Mouse (Mus musculus) stomach, postnatal 0 days (tissue): Measurements from ENCODE around the gene Bckdk. TPM values are rescaled to one million over a fixed set of nuclear protein-coding genes. Genes with fewer than 3 reads are reported as not detected.

Source experiments
- ATAC-seq: fragments of 200-750 bp; cut with Nextera tagmentation; 2 replicates; pipeline ENCODE4 v1.8.0; 2017; ENCODE audit not compliant: low FRiP score, low TSS enrichment
- DNase-seq: peaks from one replicate; pipeline ENCODE4 v3.0.0-alpha.2; 2016; ENCODE audit warnings: low spot score
- H3K27ac ChIP-seq: fragments of 300-500 bp; sonication (generic); replicated peaks from 2 replicates; pipeline ENCODE4 v1.5.1; 2014; ENCODE audit warnings: mild to moderate bottlenecking, control low read depth
- H3K27me3 ChIP-seq: fragments of 300-500 bp; sonication (generic); 2 replicates; pipeline ENCODE4 v1.6.1; 2014; ENCODE audit warnings: low read length; ENCODE audit not compliant: control insufficient read depth, insufficient read depth
- H3K36me3 ChIP-seq: fragments of 300-500 bp; sonication (generic); 2 replicates; pipeline ENCODE4 v1.6.1; 2014; ENCODE audit warnings: low read length, mixed read lengths; ENCODE audit not compliant: control insufficient read depth, insufficient read depth
- H3K4me1 ChIP-seq: fragments of 300-500 bp; sonication (generic); replicated peaks from 2 replicates; pipeline ENCODE4 v1.6.1; 2014; ENCODE audit warnings: antibody characterized with exemption; ENCODE audit not compliant: control insufficient read depth, insufficient read depth
- H3K4me2 ChIP-seq: fragments of 300-500 bp; sonication (generic); replicated peaks from 2 replicates; pipeline ENCODE4 v1.6.1; 2014; ENCODE audit warnings: low read depth, mild to moderate bottlenecking, control low read depth, moderate library complexity
- H3K4me3 ChIP-seq: fragments of 300-500 bp; sonication (generic); 2 replicates; pipeline ENCODE4 v1.5.1; 2014; ENCODE audit warnings: low read depth, low read length, control low read depth
- H3K9ac ChIP-seq: fragments of 300-500 bp; sonication (generic); 2 replicates; pipeline ENCODE4 v1.6.1; 2014; ENCODE audit warnings: mild to moderate bottlenecking, low read length, control low read depth, mixed read lengths
- H3K9me3 ChIP-seq: fragments of 300-500 bp; sonication (generic); 2 replicates; pipeline ENCODE4 v1.6.1; 2016; ENCODE audit warnings: low read length; ENCODE audit not compliant: control insufficient read depth
- CTCF ChIP-seq: IDR thresholded peaks from 2 replicates; pipeline ENCODE4 v1.5.1; 2016; ENCODE audit warnings: antibody characterized with exemption, low read depth, mild to moderate bottlenecking, moderate library complexity
- EP300 ChIP-seq: optimal IDR thresholded peaks from 2 replicates; pipeline ENCODE3; 2016; ENCODE audit warnings: antibody characterized with exemption
- WGBS: fragments of 180-500 bp; shearing (Covaris S2); extraction: QIAGEN DNeasy Blood & Tissue Kit; methylation state at CpG from one replicate; pipeline ENCODE4 v1.1.7; 2014; 5-methylcytosine and 5-hydroxymethylcytosine counted together
- polyA plus RNA-seq: library from polyadenylated mRNA; unstranded; fragments of >200 nt; fragmentation: Nextera tagmentation; extraction: Ambion mirVana; gene quantifications from 2 replicates; pipeline ENCODE4 v1.2.1, GENCODE M21; 2015

Gene Bckdk
- polyA plus RNA-seq, 1 experiment from 2014 or later, result 102 TPM

GRCm38 (mm10) chr7:127870136-127870821 is 33.6 kb upstream of the Bckdk start:
- H3K27ac ChIP-seq, result no peak overlapping the region
- 75% methylated on average over 5 of the region's 5 CpGs for WGBS
- peaks cover 5% of the 10 kb centered on the region for H3K36me3 ChIP-seq
- no peak for DNase-seq
- no peak overlapping the region for H3K4me3 ChIP-seq
- no peaks in the 10 kb centered on the region for H3K27me3 ChIP-seq
- no peak overlapping the region for H3K9ac ChIP-seq
- no peak overlapping the region for H3K4me2 ChIP-seq
- H3K9me3 ChIP-seq, result no peaks in the 10 kb centered on the region
- ATAC-seq, result no peak
- 0 out of 2 replicates have a peak, but pooled peaks cover 3% of the 10 kb centered on the region for H3K4me1 ChIP-seq
- TF ChIP-seq EP300, result no peak
- TF ChIP-seq CTCF, result peak; percentile 62

- no peaks in the 10 kb centered on the region for H3K9me3 ChIP-seq
- peak overlapping the region; percentile 94 for H3K9ac ChIP-seq
- 0 out of 2 replicates have a peak, but pooled peaks cover 3% of the 10 kb centered on the region for H3K4me1 ChIP-seq
- peaks cover 16% of the 10 kb centered on the region for H3K36me3 ChIP-seq
- H3K4me3 ChIP-seq, result peak overlapping the region; percentile 97
- ATAC-seq, result no peak
- H3K4me2 ChIP-seq, result peak overlapping the region; percentile 68
- H3K27me3 ChIP-seq, result no peaks in the 10 kb centered on the region
- DNase-seq, result no peak
- WGBS, result 3% methylated on average over 20 of the region's 20 CpGs
- peak overlapping the region; percentile 97 for H3K27ac ChIP-seq
- TF ChIP-seq EP300 (no peak), CTCF (no peak)
Observed at GRCm38 (mm10) chr7:127874812-127875626, 28.9 kb upstream of the Bckdk start.

GRCm38 (mm10) chr7:127875627-127876001 is 28.3 kb upstream of the Bckdk start:
- 0 out of 2 replicates have a peak, but pooled peaks cover 3% of the 10 kb centered on the region for H3K4me1 ChIP-seq
- DNase-seq, result peak; percentile 95
- H3K27ac ChIP-seq, result peak overlapping the region; percentile 97
- TF ChIP-seq EP300 (no peak), CTCF (no peak)
- peak overlapping the region; percentile 97 for H3K4me3 ChIP-seq
- peaks cover 18% of the 10 kb centered on the region for H3K36me3 ChIP-seq
- H3K4me2 ChIP-seq, result peak overlapping the region; percentile 68
- no peaks in the 10 kb centered on the region for H3K9me3 ChIP-seq
- H3K27me3 ChIP-seq, result no peaks in the 10 kb centered on the region
- 1% methylated on average over 37 of the region's 43 CpGs for WGBS
- H3K9ac ChIP-seq, result peak overlapping the region; percentile 94
- peak; percentile 90 for ATAC-seq

GRCm38 (mm10) chr7:127876041-127876466 is 27.8 kb upstream of the Bckdk start, which contains the start of gene Zfp646:
TSS of gene Zfp646 (plus strand) at chr7:127876221.
- DNase-seq (peak; percentile 93), ATAC-seq (peak; percentile 89)
- under 1% methylated on average over 40 of the region's 41 CpGs for WGBS
- Histone ChIP-seq H3K27ac (peak within 1 kb of the TSS; percentile 97), H3K4me1 (0 out of 2 replicates have a peak, but pooled peaks cover 3% of the 10 kb centered on the region), H3K9ac (peak within 1 kb of the TSS; percentile 94), H3K4me3 (peak within 1 kb of the TSS; percentile 97), H3K27me3 (no peaks in the 10 kb centered on the region), H3K9me3 (no peaks in the 10 kb centered on the region), H3K4me2 (peak within 1 kb of the TSS; percentile 68), H3K36me3 (peaks cover 22% of the 10 kb centered on the region)
- TF ChIP-seq EP300 (no peak), CTCF (no peak)

- peaks cover 28% of the 10 kb centered on the region for H3K36me3 ChIP-seq
- 0% methylated on average over 60 of the region's 60 CpGs for WGBS
- DNase-seq, result peak; percentile 92
- TF ChIP-seq EP300 (peak; percentile 67), CTCF (no peak; the same call in 1 of the 2 replicates)
- peak within 1 kb of the TSS; percentile 94 for H3K9ac ChIP-seq
- H3K4me1 ChIP-seq, result 0 out of 2 replicates have a peak, but pooled peaks cover 3% of the 10 kb centered on the region
- H3K27me3 ChIP-seq, result no peaks in the 10 kb centered on the region
- peak within 1 kb of the TSS; percentile 97 for H3K27ac ChIP-seq
- peak; percentile 79 for ATAC-seq
- H3K9me3 ChIP-seq, result no peaks in the 10 kb centered on the region
- H3K4me3 ChIP-seq, result peak within 1 kb of the TSS; percentile 97
- H3K4me2 ChIP-seq, result peak within 1 kb of the TSS; percentile 68
Observed at GRCm38 (mm10) chr7:127876467-127877348, 27.2 kb upstream of the Bckdk start, which contains the start of gene Zfp668. TSS of gene Zfp668 (minus strand) at chr7:127876828.
